Mouse (Mus musculus): ENCODE results near the gene Gm7970.
"Not testable (repeated sequence)": the region's sequence is repeated elsewhere in the genome, so short reads cannot be mapped to it uniquely, and the experiment has no call there.

The Gm7970 gene

DNA sequence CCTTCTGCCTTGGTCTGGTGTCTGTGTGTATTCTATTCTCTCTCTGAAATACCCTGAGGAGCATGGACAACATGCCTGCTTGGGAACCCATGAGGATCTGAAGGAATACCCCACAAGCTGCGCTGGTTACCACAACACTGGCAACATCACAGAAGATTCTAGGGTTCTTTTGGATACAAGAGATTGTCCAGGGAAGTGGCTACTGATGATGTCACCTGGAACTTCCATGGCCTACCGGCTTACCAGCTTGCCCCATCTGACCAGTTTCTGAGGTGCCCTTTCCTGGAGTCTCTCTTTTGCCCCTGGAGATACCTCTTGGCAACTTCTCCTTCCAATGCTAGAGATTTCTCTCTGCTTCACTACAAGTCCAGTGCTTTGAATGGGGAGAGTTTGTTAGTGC lies at the start of gene Gm7970:
TSS of gene Gm7970 (minus strand) at position 101 of the 400 bp plus-strand sequence.
- not testable (repeated sequence) for DNase-seq (ENCODE audit: low read depth, low spot score)

DNA sequence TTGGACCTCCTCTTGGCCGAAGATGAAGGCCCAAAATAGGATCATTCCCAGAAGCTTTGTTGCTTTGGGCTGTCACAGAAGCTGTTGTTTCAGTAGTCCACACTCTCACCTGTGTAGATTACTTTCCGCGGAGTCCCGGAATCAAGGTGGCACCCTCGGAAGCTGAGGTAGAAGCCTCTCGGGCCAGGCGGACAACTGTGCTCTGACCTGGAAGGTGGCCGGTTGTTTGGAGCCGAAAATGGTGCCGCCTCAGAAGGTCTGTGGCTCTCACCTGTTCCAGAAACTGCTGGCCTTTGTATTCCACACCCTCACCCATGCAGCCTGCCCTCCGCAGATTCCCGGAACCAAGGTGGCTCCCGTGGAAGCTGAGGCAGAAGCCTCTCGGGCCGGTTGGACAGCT lies 45.6 kb upstream of the Gm7970 start:
- not testable (repeated sequence) for DNase-seq (ENCODE audit: low read depth, low spot score)

DNA sequence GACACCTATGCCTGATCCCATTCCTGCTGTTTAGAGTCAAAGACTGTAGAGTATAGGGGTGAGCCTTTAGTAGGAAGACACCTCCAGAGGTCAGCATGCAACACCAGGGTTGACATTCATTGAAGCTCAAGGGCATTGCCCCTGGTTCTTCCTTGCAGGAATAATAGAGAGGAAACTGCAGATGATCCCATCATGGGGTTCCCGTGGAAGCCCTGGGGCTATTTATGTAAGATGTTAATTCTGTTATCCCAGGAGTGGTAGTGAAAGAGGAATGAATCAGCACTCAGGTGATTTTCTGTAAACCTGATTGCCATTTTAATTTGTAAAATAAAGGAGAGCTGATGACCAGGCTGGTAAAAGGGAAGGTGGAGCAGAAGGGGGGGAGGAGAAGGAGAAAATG lies 31.0 kb upstream of the Gm7970 start:
- DNase-seq (ENCODE audit: low read depth, low spot score) = not testable (repeated sequence)

DNA sequence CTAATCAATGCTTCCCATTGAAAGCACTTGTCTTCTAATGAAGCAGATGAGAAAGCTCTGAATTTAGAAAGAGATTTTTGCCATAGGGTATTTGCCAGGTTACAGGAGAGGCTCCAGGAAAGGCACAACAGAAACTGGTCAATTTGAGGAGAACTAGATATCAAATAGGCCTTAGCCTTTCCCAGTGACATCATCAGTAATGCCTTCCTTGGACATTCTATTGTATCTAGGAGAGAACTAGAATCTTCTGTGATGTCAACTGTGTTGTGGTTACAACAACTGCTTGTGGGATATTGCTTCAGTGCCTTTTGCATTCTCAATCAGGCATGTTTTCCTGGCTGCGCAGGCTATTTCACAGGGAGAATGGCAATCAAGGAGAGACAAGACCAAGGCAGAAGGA lies 17.5 kb upstream of the Gm7970 start, which contains the start of gene 1700049E17Rik2:
TSS of gene 1700049E17Rik2 (plus strand) at position 301 of the 400 bp plus-strand sequence.
- DNase-seq (ENCODE audit: low read depth, low spot score) = not testable (repeated sequence)

DNA sequence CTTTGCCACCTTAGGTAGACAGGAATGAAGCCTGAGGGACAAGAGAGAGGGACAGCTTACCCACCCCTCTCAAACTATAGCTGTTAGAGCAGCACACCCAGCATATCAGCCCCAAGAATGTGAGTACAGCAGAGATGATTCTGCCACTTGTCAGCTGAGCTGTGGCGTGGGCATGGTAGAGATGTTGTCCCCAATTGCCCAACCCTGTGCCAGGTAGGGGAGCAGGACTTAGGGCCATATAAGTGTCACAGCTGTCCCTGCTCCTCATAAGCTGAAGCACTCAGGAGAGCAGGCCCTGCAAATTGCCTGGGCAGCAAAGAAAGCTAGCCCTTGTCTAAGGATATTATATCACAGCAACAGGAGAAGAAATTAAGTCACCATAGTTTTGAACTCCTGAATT lies 30.7 kb downstream of the Gm7970 start:
- not testable (repeated sequence) for DNase-seq (ENCODE audit: low read depth, low spot score)

DNA sequence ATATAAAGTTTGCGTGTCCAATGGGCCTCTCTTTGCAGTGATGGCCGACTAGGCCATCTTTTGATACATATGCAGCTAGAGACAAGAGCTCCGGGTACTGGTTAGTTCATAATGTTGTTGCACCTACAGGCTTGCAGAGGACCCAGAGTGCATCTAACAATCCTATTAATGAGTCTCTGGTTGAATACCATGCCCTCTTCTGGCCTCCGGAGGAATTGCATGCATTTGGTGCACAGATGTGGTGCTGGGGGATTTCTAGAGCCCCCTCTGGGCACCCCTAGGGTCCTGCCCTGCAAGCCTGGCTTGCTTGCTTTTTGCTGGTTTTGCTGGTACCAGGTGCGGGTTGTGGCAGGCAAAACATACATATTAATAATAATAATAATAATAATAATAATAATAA lies 34.7 kb downstream of the Gm7970 start:
- not testable (repeated sequence) for DNase-seq (ENCODE audit: low read depth, low spot score)
